Mouse (Mus musculus): ENCODE measurements at regions not wholly inside any gene's neighbourhood (a gene's known extent, or its start where the extent isn't known, plus 50 kb on each side); places are given as distances from the start of the nearest gene placed in this dataset.

DNA sequence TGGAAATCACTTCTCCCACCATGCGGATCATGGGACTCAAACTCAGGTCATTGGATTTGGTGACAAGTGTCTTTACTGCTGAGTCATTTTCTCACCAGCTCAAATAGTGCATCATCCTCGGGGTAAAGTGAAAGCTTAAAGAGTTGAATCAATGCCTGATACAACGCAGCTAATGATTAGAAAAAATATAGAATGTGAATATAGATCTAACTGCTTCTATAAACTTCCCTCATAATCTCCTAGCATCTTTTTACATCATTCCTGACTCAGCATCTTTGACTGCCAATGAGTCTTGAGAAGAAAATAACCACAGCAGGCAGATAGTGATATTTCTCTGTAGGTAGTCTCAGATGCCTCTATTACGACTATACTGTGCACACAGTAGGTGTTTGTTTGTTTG, 640.0 kb downstream of the Lmo4 start:
- TF ChIP-seq EP300 (IDR thresholded peaks at IDR 0.05) (no peak), CTCF (IDR thresholded peaks at IDR 0.05) (no peak)

Measured in lung, postnatal 0 days (tissue).